8 mouse cellular contexts compared by ENCODE assay signal in genomic region chr12:72760376-72761229, GRCm38 (mm10). TPM values are rescaled to one million over a fixed set of nuclear protein-coding genes. Genes with fewer than 3 reads are reported as not detected.
DNase-seq lines count a peak whose midpoint lies in the region; ATAC-seq and TF ChIP-seq lines count a peak whose summit lies in the region.

No protein-coding gene starts in this region.

- H3K4me3 ChIP-seq in hindbrain, postnatal 0 days (ENCODE audit: low read length), result peak overlapping the region; percentile 95
- H3K4me3 ChIP-seq in left cerebral cortex, adult 2 months, result peak overlapping the region; percentile 98

- peaks cover 12% of the 10 kb centered on the region for H3K4me1 ChIP-seq in hindbrain, postnatal 0 days (ENCODE audit: insufficient read depth, low read length)

- peak; percentile 95 to 99 for DNase-seq in cerebellum, postnatal 4 days (ENCODE audit: low spot score in 2 of 2)
- peak; percentile 92 for DNase-seq in gastrocnemius, adult 18-20 months (ENCODE audit: low spot score)
- peak; percentile 98 for DNase-seq in hindbrain, postnatal 0 days (ENCODE audit: low spot score)
- DNase-seq in left cerebral cortex, adult 2 months (ENCODE audit: extremely low spot score in 1 of 2, low spot score in 2 of 2), result peak; percentile 92 to 96
- DNase-seq in right cerebral cortex, adult 2 months (ENCODE audit: low spot score in 2 of 2), result peak; percentile 90 to 91
- DNase-seq in yolk sac, embryonic 10.5 days (ENCODE audit: low spot score), result peak; percentile 94

- ATAC-seq in activated CD4-positive, CD25-positive, alpha-beta regulatory T cell, adult 4 months, result peak; percentile 78
- ATAC-seq in hindbrain, postnatal 0 days, result peak; percentile 96
- peak; percentile 83 for ATAC-seq in megakaryocyte, adult 5-6 weeks (ENCODE audit: poor library complexity, severe bottlenecking)

- H3K9me3 ChIP-seq in hindbrain, postnatal 0 days (ENCODE audit: low read length), result no peaks in the 10 kb centered on the region

- H3K27me3 ChIP-seq in hindbrain, postnatal 0 days (ENCODE audit: insufficient read depth, low read length), result no peaks in the 10 kb centered on the region

- H3K9ac ChIP-seq in hindbrain, postnatal 0 days (replicated peaks; ENCODE audit: low read length), result peak overlapping the region; percentile 100

- no peaks in the 10 kb centered on the region for H3K36me3 ChIP-seq in hindbrain, postnatal 0 days (ENCODE audit: insufficient read depth, low read length)

- intact Hi-C loops in left cerebral cortex, adult 2 months (cut with DNase I), result loop anchor here (2.0 to 10.0 kb wide), 5 partner anchors 72 to 1144 kb away; partner anchors contain the start of genes Hif1a, Jkamp, L3hypdh and Pcnx4

- TF ChIP-seq CTCF in hindbrain, postnatal 0 days (IDR thresholded peaks at IDR 0.05; ENCODE audit: low read depth), result no peak
- TF ChIP-seq CTCF in left cerebral cortex, adult 2 months (IDR thresholded peaks at IDR 0.05), result no peak

- peak overlapping the region; percentile 100 for H3K27ac ChIP-seq in hindbrain, postnatal 0 days
- peak overlapping the region; percentile 100 for H3K27ac ChIP-seq in left cerebral cortex, adult 2 months

- H3K4me2 ChIP-seq in hindbrain, postnatal 0 days (ENCODE audit: low read depth, low read length), result peak overlapping the region; percentile 71

- under 1% methylated on average over 52 of the region's 78 CpGs for WGBS in hindbrain, postnatal 0 days

RNA-seq across cellular contexts. Expression of gene Ppm1a, which starts 3.3 kb away (rescaled TPM):
- polyA plus RNA-seq in activated CD4-positive, CD25-positive, alpha-beta regulatory T cell, adult 4 months (2017; shearing (Covaris generic)), result 10 to 100 TPM; 18.6 to 31.9 TPM
- 100 to 1,000 TPM; 302 to 318 TPM for total RNA-seq in gastrocnemius, adult 18-20 months (2021)
- 116 and 126 TPM in 2 replicates for total RNA-seq in hindbrain, postnatal 0 days (2014; rRNA removed)
- polyA plus RNA-seq in hindbrain, postnatal 0 days (2015; fragmentation: Nextera tagmentation; extraction: Ambion mirVana), result 75.4 and 79.1 TPM in 2 replicates
- 100 to 1,000 TPM; 314 to 334 TPM for total RNA-seq in left cerebral cortex, adult 2 months (2021)
- total RNA-seq in megakaryocyte, adult 5-6 weeks (2015), result 63.4 and 66.1 TPM in 2 replicates
- total RNA-seq in megakaryocyte, adult 5-6 weeks (2017), result 100 and 106 TPM in 2 replicates

Comparison
In these comparisons a context has a peak if more than half of its experiments do, and no peak if none do; other contexts are left out.
1. Peak in every context shown above with its lines: DNase-seq, ATAC-seq, H3K4me3 ChIP-seq and H3K27ac ChIP-seq.